Mouse (Mus musculus): ENCODE measurements at regions not wholly inside any gene's neighbourhood (a gene's known extent, or its start where the extent isn't known, plus 50 kb on each side); places are given as distances from the start of the nearest gene placed in this dataset.
A peak's percentile ranks its signal among the peaks of the same experiment; 100 is the strongest.

- intact Hi-C loops (cut with DNase I) = no loop called here
These were observed 96.0 kb upstream of the Hs6st1 start for GRCm38 (mm10) chr1:35972190-35972584.

GRCm38 (mm10) chr1:35973386-35973785 is 94.8 kb upstream of the Hs6st1 start:
- DNase-seq (ENCODE audit: low spot score in 2 of 2) = no peak
- intact Hi-C loops (cut with DNase I) = no loop called here

More at GRCm38 (mm10) chr1:35972190-35972584, 96.0 kb upstream of the Hs6st1 start:
- no peak for DNase-seq (ENCODE audit: low spot score in 2 of 2)

GRCm38 (mm10) chr1:35975611-35976208 is 92.5 kb upstream of the Hs6st1 start:
- intact Hi-C loops (cut with DNase I) = no loop called here
- DNase-seq (ENCODE audit: low spot score in 2 of 2) = no peak

GRCm38 (mm10) chr1:35976528-35976927 is 91.7 kb upstream of the Hs6st1 start:
- intact Hi-C loops (cut with DNase I) = no loop called here
- DNase-seq (ENCODE audit: low spot score in 2 of 2) = no peak

- intact Hi-C loops (cut with DNase I) = no loop called here
- no peak for DNase-seq (ENCODE audit: low spot score in 2 of 2)
These were observed 90.1 kb upstream of the Hs6st1 start for GRCm38 (mm10) chr1:35978116-35978515.

- DNase-seq (ENCODE audit: low spot score in 2 of 2) = no peak
- intact Hi-C loops (cut with DNase I) = no loop called here
These were observed 89.4 kb upstream of the Hs6st1 start for GRCm38 (mm10) chr1:35978766-35979165.

- no peak for DNase-seq (ENCODE audit: low spot score in 2 of 2)
- intact Hi-C loops (cut with DNase I) = no loop called here
These were observed 87.0 kb upstream of the Hs6st1 start for GRCm38 (mm10) chr1:35981226-35981625.

GRCm38 (mm10) chr1:35983361-35983760 is 84.8 kb upstream of the Hs6st1 start:
- intact Hi-C loops (cut with DNase I) = no loop called here
- DNase-seq (ENCODE audit: low spot score in 2 of 2) = no peak

- intact Hi-C loops (cut with DNase I) = no loop called here
- DNase-seq (ENCODE audit: low spot score in 2 of 2) = no peak
These were observed 82.9 kb upstream of the Hs6st1 start for GRCm38 (mm10) chr1:35985318-35985717.

- intact Hi-C loops (cut with DNase I) = no loop called here
- no peak for DNase-seq (ENCODE audit: low spot score in 2 of 2)
These were observed 81.5 kb upstream of the Hs6st1 start for GRCm38 (mm10) chr1:35986666-35987065.

GRCm38 (mm10) chr1:35992227-35992909 is 75.8 kb upstream of the Hs6st1 start:
- no peak for DNase-seq (ENCODE audit: low spot score in 2 of 2)
- intact Hi-C loops (cut with DNase I) = no loop called here

- intact Hi-C loops (cut with DNase I) = no loop called here
- no peak for DNase-seq (ENCODE audit: low spot score in 2 of 2)
These were observed 75.3 kb upstream of the Hs6st1 start for GRCm38 (mm10) chr1:35992937-35993336.

GRCm38 (mm10) chr1:35995691-35996090 is 72.5 kb upstream of the Hs6st1 start:
- intact Hi-C loops (cut with DNase I) = no loop called here
- peak; percentile 63 to 79 for DNase-seq (ENCODE audit: low spot score in 2 of 2)

- no peak for DNase-seq (ENCODE audit: low spot score in 2 of 2)
- intact Hi-C loops (cut with DNase I) = no loop called here
These were observed 66.9 kb upstream of the Hs6st1 start for GRCm38 (mm10) chr1:36001319-36001718.

GRCm38 (mm10) chr1:36001821-36002220 is 66.4 kb upstream of the Hs6st1 start:
- intact Hi-C loops (cut with DNase I) = no loop called here
- no peak for DNase-seq (ENCODE audit: low spot score in 2 of 2)

- intact Hi-C loops (cut with DNase I) = no loop called here
- DNase-seq (ENCODE audit: low spot score in 2 of 2) = no peak
These were observed 64.6 kb upstream of the Hs6st1 start for GRCm38 (mm10) chr1:36003592-36003991.

GRCm38 (mm10) chr1:36008598-36008997 is 59.6 kb upstream of the Hs6st1 start:
- intact Hi-C loops (cut with DNase I) = no loop called here
- DNase-seq (ENCODE audit: low spot score in 2 of 2) = no peak

- intact Hi-C loops (cut with DNase I) = no loop called here
- peak; percentile 48 to 61 for DNase-seq (ENCODE audit: low spot score in 2 of 2)
These were observed 59.1 kb upstream of the Hs6st1 start for GRCm38 (mm10) chr1:36009010-36009619.

GRCm38 (mm10) chr1:36010151-36010550 is 58.0 kb upstream of the Hs6st1 start:
- intact Hi-C loops (cut with DNase I) = no loop called here

GRCm38 (mm10) chr1:36010834-36011233 is 57.4 kb upstream of the Hs6st1 start:
- no peak for DNase-seq (ENCODE audit: low spot score in 2 of 2)
- intact Hi-C loops (cut with DNase I) = no loop called here

More at GRCm38 (mm10) chr1:36010151-36010550, 58.0 kb upstream of the Hs6st1 start:
- no peak for DNase-seq (ENCODE audit: low spot score in 2 of 2)
